Mouse (Mus musculus) R1 (cell line): ENCODE measurements around the gene Adck1.
"Not testable (repeated sequence)": the region's sequence is repeated elsewhere in the genome, so short reads cannot be mapped to it uniquely, and the experiment has no call there.

Source experiments
- DNase-seq: peaks from one replicate; pipeline ENCODE4 v3.0.0-alpha.2; 2018; ENCODE audit warnings: low read depth, low spot score

Adck1 gene

DNA sequence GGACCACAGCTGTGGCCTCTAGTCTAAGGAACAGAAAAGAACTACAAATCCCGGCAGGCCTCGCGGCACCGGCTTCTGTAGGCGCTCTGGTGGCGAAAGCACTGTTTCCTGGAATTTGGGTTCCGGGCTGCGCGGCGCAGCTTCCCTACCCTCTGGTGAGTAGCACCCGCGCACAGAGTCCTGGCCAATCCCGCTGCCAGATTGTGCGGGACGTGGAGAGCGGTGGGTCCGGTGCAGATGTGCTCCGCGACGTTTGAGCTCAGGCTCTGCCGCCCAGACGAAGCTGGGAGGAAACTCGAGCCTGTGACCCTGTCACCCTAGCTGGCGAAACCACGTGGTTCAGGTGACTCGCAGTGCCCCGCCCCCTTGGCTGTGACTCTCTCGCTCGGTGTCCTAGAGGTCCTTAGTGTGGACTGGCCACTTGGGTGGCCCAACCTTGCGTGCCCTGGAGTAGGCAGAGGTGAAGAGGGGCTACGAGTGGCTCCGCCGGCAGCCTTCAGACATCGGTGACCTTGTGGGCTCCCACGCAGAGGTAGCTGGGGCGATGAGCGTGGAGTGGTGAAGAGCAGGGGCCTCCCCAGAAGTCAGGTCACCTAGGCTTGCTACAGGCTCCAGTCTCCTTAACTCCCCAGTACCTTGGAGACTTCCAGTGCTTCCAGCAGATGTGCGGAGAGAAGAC lies at the start of gene Adck1:
Gene Adck1 (plus strand): TSS at position 114 of the 679 bp plus-strand sequence.
- DNase-seq = peak; percentile 90

DNA sequence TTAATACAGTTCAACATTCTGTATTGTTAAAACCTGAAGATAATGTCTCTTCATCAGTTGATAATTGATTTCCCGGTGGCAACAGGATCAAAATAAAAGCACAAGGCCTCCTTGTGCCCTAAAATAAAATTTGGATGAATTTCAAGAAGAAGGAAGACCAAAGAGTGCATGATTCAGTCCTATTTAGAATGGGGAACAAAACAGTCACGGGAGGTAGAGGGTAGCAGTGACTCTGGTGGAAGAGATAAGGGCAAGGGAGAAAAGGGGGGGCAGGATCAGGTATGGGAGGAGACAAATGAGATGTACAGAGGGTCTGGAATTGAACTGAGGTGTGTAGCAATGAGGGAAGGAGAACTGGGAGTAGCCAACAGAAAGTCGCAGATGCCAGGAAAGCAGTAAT lies 45.8 kb upstream of the Adck1 start:
- DNase-seq = no peak

DNA sequence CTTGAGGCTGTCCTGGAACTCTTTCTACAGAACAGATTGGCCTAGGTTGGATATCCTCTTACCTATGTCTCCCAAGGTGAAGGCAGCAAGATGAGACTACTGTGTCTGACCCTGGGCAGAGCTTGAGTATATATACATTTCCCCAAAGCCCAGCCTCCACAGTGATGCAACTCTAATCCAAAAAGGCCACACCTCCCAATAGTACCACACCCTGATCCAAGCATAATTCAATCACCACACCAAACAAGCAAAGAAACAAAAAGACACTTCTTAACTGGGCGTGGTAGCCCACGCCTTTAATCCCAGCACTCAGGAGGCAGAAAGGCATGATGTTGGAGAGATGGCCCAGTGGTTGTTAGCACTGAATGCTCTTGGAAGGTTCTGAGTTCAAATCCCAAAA lies 36.4 kb upstream of the Adck1 start, which contains the start of gene Gm5039:
Gene Gm5039 (minus strand): TSS at position 101 of the 400 bp plus-strand sequence.
- not testable (repeated sequence) for DNase-seq

DNA sequence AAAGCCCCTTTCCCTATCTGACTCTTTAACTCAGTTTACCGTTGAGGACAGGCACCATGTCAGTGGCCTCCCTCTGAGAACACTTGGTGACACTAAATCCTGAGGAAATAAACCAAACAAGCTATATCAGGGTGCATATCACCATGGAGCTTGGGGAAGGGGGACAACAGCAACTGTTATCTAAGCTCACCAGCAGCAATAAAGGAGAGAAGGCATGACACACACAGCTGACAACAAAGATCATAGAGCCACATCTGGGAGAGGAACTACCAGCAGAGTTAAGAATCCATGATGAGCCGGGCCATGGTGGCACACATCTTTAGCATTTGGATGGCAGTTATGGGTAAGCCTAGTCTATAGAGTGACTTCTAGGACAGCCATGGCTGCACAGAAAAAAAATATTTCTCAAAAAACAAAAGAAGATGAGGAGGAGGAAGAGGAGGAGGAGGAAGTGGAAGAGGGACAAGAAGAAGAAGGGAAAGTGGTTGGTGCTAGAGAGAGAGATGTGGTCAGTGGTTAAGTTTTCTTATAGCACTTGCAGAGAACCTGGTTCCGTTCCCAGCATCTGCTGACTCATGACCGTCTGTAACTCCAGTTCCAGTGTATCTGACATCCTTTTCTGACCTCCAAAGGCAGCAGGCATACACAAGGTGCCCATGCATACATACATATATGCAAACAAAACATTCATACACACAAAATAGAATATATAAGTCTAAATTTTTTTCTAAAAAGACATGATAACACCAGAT lies 23.5 kb upstream of the Adck1 start:
- DNase-seq = not testable (repeated sequence)

DNA sequence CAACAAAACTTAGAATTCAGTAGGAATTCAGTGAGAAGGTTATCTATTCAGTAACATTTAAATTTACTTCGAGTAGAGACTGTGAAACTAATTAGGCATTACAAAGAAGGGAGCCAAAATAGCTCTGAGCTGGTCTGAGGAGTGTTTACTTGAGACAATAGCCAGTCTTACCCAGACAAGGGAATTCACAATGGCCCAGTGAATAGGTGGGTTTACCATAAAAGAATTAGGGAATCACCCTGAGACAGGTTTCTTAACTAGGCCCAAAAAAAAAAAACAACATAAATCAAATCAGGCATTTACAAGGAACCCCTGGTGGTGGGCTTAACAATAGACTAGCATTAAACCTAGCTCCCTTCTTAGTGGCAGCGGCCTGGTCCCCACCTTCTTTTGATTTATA lies 19.1 kb upstream of the Adck1 start:
- peak; percentile 93 for DNase-seq

DNA sequence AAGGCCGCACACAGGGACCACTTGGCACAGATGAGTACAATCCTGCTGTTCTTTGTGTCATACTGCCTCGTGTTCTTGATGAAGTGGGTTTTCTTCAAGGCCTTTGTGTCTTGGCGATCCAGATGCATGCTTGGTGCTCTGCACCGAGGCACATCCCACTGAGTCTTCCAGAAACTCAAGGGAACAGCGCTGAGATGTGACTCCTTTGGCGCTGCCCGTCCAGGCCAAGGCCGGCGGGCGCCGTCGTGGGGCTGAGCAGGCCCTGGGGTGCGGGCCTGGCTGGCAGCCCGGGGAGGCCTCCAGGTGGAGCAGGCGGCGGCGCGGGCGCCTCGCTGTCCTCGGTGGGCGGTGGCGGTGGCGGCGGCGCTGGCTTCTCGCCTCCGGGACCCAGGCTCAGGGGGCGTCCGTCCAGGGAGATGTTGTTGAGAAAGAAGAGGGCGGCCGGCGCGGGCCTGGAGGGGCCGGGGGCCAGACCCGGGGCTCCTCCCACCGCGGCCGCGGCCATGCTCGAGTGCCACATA lies 6.1 kb upstream of the Adck1 start:
- DNase-seq = peak; percentile 54

DNA sequence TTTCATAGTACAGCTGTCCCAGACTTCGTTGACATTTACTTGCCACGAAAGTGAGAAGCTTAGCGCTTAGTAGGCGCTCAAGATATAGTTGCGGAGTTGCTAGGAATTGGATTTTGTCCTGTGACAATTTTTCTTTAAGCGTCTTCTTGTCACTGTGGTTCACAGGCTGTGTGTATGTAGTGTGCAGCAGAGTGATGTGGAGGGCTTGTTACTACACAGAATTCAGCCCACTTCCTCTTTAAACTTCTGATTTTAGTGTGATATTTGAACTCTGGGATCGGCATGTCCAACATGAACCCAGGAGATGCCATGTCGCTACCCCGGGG lies 729 bp downstream of the Adck1 start:
- no peak for DNase-seq

DNA sequence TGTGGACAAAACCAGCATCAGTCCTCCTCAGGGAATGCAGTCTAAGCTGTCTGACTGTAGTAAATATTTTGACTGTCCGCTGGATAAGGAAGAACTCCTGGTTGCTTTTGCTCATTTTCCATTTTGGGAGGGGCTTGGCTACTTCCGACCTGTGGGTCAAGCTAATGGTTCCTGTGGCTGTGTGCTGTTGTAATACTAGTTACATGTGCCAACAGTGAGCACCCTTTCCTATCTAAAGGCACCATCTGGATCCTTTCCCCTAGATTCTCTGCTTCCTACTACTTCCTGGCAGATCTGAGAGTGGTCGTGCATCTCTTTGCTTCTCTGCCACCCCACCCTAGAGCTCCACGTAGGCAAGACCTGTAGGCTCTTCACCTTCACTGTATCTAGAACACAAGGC lies 7.3 kb downstream of the Adck1 start:
- no peak for DNase-seq

DNA sequence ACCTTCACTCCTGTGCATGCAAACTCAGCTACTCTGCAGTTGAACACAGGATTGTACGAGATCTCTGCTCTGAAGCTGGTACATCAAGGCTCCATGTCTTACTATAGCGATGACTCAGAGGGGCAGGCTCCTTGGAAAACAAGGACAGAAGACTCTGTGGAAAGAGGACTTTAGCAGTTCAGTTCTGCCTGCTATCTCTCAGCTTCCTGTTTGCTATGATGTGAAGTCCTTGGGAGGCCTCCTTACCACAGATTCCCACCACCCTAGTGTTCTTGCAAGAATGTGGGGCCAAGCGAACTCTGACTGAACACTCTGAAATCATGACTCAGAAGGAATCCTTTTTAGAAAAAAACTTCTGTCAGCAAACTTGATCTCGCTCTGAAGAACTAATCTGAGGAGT lies 8.3 kb downstream of the Adck1 start:
- DNase-seq = no peak

DNA sequence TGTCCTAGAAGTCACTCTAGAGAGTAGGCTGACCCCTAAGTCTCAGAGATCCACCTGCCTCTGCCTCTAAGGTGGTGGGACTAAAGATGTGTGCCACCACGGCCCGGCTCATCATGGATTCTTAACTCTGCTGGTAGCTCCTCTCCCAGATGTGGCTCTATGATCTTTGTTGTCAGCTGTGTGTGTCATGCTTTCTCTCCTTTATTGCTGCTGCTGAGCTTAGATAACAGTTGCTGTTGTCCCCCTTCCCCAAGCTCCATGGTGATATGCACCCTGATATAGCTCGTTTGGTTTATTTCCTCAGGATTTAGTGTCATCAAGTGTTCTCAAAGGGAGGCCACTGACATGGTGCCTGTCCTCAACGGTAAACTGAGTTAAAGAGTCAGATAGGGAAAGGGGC lies 9.3 kb downstream of the Adck1 start:
- not testable (repeated sequence) for DNase-seq

DNA sequence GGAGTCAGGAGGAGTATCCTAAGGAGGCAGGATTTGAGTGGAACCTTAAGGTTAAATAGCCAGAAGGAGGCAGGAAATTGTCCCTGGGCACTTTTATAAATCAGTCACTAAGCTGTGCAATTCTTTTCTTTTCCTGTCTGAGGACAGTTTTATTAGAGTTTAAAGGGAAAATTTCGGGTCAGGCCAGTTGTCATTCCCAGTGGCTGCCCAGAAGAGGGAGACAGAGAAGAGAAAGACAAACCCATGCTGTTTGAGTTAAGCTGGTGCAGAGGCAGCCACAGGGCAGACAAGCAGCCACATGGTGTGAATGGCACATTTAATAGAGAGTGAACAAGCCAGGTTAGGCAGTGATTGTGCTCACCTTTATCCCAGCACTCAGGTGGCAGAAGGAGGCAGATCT lies 10.0 kb downstream of the Adck1 start:
- not testable (repeated sequence) for DNase-seq

DNA sequence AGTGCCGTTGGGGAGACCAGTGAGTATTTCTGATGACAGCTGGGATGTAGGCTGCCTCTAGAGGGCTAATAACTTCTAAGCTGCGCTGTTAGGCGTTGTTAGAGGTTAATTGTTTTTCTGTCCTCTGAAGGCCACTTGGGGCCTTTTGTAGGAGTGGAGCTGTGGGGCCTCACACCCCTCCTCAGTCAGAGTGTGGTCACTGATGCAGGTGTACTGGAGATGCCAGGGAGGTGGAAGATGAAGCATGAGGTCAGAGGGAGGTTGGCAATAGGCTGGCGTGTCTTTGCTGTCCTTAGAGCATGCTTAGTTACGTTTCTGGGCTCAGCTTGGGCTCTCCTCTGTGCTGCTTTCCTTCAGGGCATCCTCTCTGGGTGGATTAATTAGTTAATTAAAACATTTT lies 11.7 kb downstream of the Adck1 start:
- no peak for DNase-seq

DNA sequence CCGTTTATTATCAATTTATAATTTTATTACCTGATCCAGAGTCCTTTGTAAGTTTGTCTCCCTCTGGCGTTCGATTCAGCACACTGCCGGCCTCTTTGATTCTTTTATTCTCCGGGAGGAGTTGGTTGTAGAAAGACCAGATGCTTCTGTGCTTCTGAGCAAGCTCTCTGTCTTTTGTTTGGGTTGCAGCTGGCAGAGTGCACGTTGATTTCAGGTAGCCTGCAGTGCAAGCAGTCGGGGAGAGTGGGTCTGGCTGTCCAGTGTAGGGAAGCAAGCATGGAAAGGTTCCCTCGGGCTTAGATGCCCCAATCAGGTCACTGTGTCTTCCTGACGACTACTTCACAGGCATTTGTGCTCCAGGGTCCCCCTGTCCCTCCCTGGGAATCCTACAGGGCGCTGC lies 16.5 kb downstream of the Adck1 start:
- peak; percentile 44 for DNase-seq

DNA sequence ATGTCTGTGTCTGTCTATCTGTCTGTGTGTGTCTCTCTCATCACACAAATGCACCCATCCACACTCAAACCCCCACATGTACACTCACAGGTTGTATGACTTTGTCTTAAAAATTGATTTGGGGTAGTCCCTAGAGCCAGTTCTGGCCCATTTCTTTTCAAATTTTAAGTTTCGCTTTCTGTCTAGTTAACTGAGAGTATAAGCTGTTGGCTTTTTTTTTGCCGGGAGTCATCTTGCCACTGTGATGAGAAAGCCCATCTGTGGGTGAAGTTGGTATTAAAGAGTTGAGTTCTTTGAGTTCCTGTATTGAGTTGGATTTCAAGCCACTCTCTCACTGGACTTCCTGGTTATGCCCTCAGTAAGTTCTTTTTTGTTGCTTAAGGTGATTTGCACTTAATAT lies 17.9 kb downstream of the Adck1 start:
- no peak for DNase-seq

DNA sequence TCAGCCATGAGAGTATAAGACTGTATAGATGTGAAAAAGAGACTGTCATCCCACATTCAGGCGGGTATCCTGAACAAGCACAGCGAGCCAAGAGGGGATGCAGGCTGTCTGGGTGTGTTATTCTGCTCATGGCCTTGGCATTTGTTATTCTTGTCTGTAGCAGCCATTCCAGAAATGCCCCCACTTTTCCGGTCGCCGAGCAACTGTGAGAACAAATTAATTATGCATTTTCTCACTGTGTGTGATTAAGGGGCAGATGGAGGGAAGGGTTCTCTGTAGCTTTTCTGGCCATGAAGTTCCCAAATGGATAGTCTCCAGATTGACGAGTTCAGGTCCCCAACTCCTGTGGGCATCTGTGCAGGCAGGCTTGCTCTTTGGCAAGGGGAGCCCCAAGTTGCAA lies 28.5 kb downstream of the Adck1 start:
- no peak for DNase-seq

DNA sequence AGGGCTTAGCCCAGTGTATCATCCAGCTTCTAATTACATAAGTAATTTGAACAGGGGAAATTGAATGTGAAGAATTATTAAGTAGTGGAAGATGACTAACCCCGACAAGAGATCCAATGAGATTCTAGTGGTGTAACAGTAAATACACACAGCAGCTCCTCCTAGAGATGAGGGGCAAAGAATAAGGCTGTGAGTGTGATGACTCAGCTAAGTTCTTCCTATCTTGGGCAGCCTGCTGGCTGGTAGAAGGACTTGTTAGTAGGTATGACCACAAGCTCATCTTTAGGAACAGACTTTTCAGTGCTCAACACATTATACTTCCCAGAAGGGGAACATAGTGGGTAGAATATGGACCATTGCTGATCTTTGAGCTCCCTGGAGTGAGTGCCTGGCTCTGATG lies 38.3 kb downstream of the Adck1 start:
- DNase-seq = no peak

DNA sequence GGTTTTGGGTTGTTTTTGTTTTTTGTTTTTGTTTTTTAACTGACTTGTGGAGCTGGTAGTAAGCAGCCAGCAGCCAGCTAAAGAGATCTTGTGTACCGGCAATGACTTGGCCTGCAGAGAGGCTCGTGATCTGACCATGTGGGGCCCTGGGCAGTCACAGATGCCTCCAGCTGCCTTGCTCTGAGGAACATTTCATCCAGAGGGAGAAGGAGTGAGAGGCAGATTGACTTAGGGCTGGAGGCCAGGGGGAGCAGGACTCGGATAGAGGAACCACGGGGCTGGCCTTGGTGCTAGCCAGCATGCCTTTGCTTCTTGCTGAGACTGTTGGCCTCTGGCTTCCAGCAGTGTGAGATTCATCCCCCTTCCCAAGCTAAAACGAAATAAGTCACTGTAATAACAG lies 43.2 kb downstream of the Adck1 start:
- no peak for DNase-seq

DNA sequence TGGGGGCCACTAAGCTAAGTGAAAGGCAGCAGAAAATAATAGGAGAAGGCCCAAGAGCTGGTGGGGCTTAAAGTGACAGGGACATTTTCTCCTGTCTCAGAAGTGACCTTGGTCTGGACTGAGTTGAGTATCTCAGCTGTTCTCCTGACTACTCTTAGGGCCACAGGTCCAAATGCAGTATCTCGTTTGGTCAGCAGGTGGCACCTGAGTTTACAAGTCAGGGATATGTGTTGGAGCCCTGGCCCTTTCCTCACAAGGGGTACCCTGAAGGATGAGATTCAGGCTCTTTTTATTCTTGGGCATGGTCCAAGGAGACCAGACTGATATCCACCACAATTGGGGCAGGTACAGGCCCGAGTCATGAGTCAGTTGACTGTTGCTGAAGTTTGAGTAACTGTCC lies 44.8 kb downstream of the Adck1 start:
- peak; percentile 61 for DNase-seq

DNA sequence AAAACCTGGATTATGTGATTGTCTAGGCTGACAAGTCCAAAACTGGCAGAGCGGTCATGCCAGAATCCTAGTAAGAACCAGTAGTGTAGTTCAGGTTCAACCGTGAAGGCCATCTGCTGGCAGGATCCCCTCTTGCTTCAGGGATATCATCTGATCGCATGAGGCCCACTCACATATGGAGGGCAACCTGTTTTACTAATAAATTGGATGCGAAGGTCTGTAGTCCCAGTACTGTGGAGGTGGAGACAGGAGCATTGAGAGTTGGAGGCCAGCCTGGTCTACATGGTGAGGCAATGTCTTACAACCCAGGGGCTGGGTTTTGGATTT lies 47.6 kb downstream of the Adck1 start:
- DNase-seq = no peak

DNA sequence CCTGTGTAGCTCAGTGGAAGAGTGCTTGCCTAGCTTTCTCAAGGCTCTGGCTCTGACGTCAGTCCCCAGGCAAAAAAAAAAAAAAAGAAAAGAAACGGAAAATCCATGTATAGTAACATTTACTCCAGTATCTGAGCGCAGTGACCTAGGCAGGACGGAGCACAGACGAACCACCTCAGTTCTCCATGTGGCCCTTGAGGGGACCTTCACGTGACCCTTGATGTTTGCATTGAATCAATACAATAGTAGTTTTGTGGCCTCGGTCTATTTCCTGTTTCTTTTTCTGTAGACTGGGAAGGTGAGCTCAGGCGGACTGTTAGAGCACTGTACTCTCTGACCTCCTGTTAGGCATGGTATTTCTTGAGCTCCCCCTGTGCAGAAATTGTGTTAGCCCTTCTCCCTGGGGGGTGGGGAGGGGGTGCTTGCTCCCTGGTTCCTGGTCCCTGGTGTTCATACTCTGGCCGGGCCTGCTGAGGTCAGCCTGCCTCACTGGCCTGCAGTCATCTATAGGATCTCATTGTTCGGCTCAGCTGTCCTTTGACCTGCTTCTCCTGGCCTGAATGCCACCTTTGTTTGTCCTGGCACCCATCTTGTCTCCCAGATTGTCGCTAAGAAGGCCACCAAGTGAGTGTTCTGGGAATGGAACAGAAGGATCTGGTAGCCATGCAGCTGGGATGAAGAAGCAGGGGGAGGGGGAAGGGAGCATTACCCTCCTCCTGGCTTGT lies 48.1 kb downstream of the Adck1 start:
- peak; percentile 7 for DNase-seq

DNA sequence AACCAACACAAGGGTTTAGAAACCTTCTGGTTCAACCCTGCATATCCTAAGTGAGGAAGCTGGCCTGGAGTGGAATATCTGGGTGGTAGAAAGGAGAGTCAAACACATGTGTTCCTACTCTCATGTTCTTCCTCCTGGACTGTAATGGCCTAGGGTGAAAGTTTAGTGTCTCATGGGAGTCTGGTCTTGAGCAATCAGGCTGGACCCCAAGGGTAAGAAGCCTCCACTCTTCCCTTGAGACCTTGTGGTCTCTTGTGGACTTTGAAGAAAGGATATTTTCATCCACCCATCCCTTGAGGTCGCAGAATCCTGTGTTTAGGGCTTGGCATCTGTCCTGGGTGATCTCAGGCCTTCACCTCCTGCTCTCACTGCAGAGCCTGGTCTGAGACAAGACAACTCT lies 52.9 kb downstream of the Adck1 start:
- DNase-seq = no peak

DNA sequence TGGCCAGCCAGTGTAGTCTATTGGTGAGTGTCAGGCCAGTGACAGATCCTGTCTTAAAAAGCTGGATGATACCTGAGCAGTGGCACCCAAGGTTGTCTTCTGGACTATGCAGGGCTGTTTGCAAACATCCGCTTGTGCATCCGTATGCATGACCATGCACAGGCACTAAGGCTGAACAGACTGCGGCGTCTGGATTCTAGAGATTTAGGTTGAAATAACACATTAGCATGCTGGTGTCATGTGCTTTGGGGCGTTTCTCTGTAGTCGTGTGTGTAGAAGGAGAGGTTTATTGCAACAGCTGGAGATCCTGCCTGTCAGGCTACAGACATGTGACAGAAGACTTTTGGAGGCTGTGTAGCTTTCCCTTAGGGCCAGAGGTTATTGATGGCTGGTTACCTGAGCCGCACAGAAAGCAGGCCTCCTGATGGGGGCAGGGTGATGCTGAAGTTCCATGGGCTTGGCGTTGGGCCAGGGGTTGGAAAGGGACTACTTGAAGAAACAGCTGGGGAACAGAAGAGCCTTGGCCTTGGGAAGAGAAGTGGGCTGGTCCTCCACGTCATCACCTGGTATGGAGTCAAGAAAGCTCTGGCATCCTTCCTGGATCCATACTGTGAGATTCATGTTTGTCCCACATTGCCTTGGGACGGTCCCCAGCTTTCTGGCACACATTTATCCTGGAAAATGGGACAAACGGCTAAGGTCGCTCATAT lies 59.7 kb downstream of the Adck1 start:
- no peak for DNase-seq
